Mouse (Mus musculus) brain, adult 2 months (tissue): Measurements from ENCODE around the gene Mfap3.

Source experiments
- DNase-seq: peaks from one replicate; pipeline ENCODE4 v3.0.0; 2011; ENCODE audit warnings: low read depth, low spot score

The Mfap3 gene

DNA sequence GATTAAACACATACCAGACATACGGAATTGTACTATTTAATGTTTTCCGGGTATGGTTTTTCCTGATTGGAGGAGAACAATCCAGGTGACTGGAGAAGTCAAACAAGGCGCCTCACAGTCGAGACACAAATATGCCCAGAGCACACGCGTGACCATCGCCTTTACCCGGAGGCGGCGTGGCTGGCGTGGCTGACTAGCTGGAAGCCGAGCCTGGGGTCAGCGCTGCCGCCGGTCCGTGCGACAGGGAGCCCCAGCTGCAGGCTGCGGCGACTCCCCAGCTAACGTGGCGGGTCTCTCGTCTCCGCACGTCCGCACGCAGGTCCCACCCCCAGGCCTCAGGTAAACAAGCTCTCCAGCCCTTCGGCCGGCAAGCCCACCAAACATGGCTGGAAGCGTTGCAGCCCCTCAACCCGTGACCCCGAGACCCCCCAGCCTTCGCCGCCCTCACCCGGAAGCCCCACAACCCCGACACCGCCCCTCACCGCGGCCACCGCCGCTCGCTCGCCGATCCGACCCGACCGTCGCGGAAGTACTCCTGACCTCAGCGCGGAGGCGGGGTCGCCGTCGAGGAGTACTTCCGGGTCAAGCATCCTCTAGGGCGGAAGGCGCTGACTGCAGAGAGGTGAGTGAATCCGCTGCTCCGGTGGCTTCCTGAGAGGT lies at the start of gene Mfap3, which contains the start of gene Fam114a2:
Mfap3 (plus strand) TSS at position 574 of the 660 bp plus-strand sequence.
Fam114a2 (minus strand) TSS at position 527 of the 660 bp plus-strand sequence.
- DNase-seq, result peak; percentile 93

DNA sequence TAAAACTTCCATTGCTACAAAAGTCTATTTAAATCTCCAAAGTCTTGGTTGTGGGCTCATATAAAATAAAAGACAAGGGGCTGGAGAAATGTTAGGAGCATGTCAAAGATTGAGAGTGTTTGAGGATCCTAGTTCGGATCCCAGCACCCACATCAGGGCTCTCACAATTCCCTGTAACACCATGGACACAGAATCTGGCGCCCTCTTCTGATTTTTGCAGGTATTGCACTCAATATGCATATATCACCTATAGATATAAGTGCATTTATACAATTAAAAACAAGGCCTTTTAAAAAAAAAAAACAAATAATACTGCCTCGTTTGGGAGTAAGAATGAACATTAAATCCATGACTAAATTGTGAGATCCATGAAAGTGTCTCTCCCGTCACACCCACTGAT lies 49.8 kb upstream of the Mfap3 start:
- DNase-seq, result no peak

DNA sequence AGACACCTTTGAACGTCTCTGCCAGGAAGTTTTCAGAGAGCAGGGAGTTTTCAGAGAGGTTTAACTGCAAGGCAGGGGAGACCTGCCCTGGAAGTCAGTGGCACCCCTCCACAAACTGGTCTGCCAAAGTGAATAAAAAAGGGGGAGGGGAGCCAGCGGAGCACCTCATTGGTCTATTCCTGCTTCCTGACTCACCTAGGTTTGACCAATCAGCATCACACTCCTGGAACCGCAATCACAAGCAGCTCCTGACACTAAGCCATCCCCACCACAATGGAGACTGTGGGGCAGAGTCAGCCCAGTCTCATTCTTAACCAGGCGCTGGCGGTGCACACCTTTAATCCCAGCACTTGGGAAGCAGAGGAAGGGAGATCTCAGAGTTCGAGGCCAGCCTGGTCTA lies 48.4 kb upstream of the Mfap3 start:
- no peak for DNase-seq

DNA sequence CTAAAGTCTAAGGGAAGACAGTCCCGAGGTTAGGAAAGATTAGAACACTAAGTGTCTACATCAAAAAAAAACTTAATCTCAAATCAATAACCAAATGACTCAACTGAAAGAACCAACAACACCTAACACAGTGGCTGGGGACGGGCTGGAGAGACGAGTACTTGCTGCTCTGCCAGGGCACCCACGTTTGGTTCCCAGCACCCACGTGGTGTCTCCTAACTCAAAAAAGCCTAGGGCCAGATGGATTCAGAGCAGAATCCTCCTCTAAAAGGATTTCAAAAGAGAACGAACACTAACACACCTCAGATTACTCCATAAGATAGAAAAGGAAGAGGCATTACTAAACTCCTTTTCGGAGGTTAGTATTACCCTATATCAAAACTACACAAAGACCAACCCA lies 47.5 kb upstream of the Mfap3 start:
- peak; percentile 63 for DNase-seq

DNA sequence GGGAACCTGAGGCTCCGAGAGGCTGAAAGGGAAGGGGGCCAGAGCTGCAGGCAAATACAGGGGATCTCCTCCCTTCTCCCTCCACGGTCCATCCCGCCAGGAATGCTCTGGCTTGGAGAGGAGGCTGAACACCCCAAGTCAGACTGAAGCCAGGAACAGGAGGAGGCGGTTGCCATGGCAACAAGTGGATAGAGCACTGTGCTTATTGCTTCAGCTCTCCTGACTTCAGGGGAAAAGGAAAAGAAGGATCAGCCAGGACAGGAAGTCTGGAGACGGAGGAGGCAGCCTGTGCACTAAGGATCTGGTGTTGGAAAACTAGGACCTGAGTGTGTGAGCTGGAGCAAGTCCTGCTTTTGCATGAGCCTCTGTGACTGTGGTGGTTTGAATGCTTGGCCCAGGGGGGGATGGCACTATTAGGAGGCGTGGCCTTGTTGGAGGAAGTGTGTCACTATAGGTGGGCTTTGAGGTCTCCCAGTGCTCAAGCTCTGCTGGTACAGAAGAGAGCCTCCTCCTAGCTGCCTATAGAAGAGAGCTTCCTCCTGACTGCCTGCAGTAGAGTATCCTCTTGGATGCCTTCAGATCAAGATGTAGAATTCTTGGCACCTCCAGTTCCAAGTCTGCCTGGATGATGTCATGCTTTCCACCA lies 44.0 kb upstream of the Mfap3 start:
- DNase-seq, result peak; percentile 83

DNA sequence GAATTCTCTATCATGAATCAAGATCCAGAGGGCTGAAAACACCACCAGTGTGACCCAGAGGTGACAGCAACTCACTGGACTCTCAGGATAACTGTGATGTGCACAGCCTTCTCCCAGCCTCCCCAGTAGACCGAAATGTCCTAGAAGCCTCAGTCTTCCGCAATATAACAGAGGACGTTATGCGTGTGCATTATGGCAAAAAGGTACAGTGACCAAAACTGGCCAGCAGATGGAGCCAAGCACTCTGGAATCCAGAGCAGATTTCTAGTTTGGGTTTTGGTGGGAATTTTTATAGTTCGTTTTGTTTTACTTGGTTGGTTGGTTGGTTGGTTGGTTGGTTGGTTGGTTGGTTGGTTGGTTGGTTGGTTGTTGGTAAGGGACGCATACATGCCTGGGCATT lies 43.3 kb upstream of the Mfap3 start:
- DNase-seq, result peak; percentile 64

DNA sequence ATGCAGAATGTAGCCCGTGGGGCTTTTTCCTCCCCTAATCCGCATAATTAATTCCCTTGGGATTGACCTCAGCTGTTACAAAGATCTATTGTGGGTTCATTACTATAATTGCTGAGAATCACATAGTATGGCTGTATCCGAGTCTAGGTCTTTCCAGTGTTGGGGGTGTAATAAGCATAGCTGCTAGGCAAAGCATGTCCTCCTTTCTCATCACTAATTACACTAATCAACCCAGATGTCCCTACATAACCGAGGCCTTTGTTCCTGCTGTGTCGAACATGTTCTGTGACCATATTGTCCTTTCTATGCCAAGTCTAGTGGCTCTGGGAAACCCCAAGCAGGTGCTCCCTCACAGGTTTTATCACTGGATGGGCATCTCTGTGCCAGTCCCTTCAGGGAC lies 40.4 kb upstream of the Mfap3 start:
- no peak for DNase-seq

DNA sequence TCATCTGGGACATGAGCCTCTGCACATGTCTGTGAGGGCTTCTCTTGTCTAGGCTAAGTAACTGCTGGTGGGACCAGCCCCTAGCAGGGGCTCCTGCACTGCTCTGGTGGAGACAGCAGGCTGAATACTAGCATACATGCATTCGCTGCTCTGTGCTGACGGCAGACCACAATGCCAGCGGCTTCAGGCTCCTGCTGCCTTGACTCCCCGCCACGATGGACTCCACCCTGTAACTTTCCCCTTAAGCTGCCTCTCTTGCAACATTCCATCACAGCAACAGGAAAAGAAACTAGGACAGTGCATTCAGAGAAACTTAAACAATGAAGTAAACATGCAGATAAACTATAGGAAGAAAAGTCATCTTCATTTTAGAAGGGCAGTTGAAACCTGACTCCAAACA lies 30.0 kb upstream of the Mfap3 start:
- DNase-seq, result no peak

DNA sequence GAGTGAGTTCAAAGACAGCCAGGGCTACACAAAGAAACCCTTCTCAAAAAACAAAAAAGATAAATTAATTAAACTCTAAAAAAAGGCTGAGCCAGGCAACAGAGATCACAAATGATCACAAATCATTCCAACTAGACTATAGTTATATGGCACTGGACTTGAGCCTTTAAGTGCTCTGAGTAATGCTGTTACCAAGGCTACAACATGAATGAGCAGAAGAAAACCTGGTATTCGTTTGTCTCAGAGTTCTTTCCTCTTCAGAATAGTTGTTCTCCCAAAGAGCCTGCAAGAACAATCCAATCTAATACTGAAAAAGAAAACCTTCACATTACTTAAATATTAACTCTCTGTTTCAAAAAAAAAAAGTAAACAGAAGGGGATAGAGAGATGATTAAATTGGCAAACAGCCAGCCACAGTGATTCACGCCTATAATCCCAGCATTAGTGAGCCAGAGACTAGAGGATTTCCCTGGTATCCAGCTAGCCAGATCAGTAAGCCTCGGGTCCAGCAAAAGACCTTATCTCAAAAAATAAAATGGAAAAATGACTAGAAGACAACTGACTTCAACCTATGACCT lies 21.9 kb upstream of the Mfap3 start:
- no peak for DNase-seq

DNA sequence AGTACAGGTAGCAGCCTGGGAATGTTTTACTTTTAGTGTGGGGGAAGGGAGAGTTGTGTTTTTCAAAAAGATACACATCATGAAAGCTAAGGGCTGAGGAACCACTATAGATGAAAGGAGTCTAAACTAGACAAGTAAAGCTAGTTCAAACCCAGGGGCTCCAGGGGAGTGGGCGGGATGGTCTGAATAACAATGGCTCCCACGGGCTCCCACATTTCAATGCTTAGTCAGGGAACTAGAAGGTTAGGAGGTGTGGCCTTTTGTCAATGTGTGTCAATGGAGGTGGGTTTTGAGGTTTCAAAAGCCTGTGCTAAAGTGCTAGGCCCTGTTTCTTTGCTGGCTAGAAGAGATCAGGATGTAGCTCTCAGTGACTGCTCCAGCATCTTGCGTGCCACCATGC lies 20.8 kb upstream of the Mfap3 start:
- DNase-seq, result no peak

DNA sequence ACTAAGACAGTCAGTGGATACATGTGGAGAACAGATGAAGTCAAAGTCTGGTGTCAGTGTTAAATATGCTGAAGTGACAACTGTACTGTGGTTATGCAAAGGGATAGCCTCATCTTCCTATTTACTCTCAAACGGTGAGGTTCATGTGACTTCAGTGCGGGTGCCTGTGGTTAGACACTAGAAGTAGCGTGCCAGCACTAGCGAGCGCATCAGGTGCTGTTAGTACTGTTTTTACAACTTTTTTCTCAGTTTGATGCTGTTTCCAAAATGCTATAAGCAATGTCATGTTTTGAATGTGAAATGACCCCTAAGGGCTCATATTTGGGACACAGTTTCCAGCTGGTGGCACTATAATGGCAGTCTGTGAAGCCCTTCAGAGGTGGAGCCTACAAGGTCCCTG lies 20.2 kb upstream of the Mfap3 start:
- no peak for DNase-seq

DNA sequence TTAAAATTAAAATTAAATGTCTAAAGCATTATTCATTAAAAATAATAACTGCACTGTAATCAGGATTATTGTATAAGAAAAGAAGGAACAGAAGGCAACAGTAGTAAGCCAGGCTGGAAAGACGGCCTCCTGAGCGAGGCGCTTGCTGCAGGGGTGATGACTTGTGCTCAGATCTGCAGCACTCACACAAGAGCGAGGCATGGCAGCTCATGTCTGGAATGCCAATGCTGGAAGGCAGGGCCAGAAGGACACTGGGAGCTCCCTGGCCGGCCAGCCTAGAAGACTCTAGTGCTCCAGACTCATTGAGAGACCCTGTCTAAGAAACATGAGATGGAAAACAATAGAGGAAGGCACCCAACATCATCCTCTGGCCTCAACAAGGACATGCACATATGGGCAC lies 15.3 kb upstream of the Mfap3 start:
- DNase-seq, result no peak

DNA sequence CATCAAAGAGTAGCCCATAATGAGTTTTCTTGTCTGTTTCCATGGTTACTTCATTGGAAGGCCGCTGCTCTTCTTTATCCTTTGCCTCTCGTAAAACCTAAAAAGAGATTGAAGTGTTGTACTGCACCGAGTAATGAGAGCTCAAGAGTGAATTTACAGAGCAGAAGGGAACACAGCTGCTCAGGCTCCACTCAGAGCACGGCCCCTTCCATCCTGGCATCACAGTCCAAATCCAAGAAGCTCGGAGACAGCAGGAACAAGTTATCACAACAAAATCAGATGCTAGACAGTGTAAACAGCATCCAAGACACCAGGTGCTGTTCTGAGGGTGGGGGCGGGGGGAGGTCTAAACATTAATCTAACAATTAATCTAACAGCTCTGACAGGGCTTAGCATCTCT lies 11.6 kb upstream of the Mfap3 start:
- DNase-seq, result peak; percentile 52

DNA sequence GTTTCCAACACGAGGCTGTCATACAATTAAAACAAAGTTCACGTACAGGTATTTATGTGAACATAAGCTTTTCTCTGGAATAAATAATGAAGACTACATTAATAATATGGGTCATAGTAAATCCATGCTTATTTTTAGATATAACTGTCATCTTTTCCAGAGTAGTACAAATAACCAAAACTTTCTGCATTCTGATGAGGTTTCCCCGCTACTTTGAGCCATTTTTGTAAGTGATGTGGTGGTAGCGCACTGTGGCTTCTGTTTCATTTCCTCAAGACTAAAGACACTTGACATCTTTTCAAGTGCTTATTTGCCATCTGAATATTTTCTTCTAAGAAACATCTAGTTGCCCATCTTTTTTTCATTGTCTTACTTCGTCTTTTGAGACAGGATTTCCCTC lies 3.2 kb upstream of the Mfap3 start:
- no peak for DNase-seq

DNA sequence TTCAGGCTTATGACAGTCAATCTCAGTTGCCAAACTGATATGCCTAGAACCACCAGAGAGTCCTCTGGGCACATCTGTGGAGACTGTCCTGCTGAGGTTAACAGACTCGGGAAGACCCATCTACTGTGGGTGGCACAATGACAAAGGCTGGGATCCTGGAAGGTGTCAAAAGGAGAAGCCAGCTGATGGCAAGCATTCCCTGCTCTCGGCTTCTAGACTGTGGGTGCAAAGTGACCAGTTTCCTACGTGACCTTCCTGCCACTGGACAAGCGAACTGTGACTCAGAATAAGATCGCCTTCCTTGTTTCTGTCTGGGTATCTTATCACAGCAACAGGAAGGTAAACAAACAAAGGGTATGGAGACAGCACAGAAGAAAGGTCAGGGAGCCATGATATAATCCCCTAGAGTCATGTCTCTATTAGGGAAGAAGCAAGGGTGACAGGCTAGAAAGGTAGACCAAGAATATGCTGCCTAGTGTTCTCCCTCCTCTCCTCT lies 1.5 kb upstream of the Mfap3 start:
- no peak for DNase-seq

DNA sequence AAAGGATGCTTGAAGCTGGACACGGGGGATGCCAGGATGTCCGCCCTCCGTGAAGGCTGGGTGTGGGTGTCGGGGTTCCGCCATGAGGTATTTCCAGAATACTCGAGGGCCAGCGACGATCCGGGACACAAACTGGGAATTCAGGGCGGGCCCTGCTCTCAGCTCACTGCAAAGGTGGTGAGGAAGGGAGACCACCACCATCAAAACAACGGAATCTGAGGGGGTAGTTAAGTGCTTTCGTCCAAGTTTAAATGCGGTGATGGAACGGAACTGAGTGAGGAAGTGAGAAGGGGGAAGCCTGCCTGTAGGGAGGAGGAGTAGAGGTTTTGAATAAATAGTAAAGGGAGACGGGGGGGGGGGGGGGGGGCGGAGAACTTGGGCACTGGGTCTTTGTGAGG lies 286 bp downstream of the Mfap3 start:
- no peak for DNase-seq

DNA sequence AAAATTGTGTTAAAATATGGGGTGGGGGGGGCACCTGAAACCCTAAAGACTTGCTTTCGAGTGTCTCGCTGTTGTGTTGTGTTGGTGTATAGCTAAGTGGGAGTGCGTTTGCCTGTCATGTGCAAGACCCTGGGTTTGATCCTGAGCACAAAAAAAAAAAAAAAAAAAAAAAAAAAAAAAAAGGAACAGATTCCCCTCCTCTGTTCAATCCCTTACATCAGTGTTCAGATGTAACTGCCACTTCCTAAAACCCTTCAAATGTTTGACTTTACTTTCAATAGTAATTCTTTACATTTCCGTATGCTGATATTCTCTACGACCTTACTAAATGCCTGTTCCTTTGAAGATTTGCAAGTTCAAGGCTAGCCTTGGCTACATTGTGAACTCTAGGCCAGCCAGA lies 840 bp downstream of the Mfap3 start:
- DNase-seq, result no peak

DNA sequence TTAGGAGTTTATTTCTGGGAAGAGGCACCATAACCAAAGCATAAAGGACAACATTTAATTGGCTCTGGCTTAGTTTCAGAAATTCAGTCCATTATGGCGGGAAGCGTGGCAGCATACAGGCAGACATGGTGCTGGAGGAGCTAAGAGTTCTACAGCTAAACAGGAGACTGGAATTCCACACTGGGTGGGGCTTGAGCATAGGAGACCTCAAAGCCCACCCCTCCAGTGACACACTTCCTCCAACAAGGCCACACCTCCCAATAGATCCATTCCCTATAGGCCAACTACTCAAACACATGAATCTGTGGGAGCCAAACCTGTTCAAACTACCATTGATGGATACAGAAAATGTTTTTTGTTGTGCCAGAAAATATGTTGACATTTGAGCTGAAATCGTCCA lies 2.7 kb downstream of the Mfap3 start:
- no peak for DNase-seq

DNA sequence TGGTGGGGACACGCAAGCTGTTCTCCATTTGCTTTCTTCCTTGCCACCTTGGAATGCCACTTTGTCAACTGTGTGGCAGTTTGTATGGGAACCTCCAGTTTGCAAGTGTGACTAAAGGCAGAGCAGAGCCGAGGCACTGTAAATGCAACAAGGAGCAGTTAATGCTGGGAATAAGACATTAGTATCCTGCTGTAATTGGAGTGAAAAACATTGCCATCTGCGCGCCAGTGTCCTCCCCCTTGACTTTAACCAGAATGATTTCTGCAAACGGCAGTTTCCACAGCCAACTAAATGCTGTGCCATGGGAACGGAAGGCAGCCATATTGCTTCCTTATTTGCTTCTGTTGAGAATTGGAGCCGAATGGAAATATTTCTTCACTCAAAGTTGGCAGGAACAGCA lies 3.6 kb downstream of the Mfap3 start:
- DNase-seq, result peak; percentile 85

DNA sequence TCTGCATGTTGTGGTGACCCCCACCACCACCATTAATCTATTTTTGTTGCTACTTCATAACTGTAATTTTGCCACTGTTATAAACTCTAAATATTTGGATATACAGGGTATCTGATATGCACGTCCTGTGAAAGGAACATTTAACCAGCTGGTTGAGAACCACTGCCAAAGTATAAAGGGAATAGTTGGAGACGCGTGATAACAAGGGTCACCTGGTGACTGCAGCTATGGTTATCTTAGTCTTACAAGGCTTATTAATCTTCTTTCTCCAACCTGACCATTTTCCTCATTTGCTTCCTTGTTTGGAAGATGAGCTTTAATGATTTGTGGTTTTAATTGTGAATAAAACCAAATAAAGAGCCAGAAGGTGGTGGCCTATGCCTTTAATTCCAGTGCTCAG lies 5.0 kb downstream of the Mfap3 start:
- no peak for DNase-seq

DNA sequence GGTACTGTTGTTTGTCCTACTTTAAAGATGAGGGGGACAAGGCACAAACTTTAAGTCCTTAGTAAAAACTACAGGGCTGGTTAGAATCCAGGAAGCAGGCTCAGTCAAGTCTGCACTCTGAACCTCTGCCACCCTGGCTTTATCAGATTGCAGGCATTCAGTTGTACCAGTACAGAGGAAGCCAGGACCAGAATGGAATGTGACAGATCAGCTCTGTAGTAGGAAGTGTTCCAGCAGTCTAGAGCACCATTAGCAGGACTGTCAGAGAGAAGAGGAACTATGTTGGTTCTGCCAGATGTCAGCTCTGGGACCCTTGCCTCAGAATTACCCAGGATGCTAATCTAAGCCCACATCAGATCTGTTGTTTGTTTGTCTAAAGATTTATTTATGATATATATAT lies 6.1 kb downstream of the Mfap3 start:
- DNase-seq, result peak; percentile 21

DNA sequence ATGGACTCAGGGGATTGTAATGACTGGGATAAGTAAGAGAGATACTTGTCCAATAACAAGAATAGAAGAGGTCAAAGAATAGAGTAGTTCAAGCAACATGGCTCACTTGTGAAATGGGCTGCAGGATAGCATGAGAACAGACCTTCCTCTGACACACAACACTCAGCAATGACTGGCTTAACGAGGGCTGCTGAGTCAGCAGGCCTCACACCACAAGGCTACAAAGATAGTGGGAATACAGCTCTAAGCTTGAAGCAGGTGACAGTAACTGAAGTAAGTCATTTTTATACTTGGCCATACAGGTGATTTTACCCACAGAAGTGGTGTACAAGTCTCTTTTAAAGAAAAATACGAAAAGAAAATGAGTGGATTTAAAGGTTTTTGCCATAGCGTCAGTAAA lies 7.4 kb downstream of the Mfap3 start:
- DNase-seq, result no peak

DNA sequence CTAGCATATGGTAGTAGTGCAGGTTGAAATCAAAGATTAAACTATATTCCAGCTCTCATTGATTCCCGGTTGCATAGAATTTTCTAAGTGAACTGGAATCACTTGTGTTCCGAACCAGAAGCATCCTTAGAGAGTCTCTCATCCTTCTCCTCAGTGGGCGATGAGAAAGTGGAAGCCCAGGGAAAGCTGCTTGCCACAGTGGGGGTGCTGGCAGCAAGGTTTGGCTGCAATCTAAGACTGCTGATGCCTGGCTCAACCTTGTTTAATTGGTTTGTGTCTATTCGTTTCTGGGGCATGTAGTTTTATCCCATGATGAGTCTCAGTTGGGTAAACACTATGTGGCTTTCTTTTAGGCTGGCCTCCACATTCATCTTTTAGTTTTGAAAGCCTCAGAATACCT lies 9.0 kb downstream of the Mfap3 start:
- peak; percentile 25 for DNase-seq
